Mouse (Mus musculus): Measurements from ENCODE around the gene Epha2. TPM values are rescaled to one million over a fixed set of nuclear protein-coding genes. Genes with fewer than 3 reads are reported as not detected.

Epha2 gene
- total RNA-seq, 2 experiments from 2014 or later, result 6.8 to 7.7 TPM

- no peak for DNase-seq (ENCODE audit: low spot score)
Measured at GRCm38 (mm10) chr4:141316498-141317180, 15.6 kb downstream of the Epha2 start.

GRCm38 (mm10) chr4:141317914-141318313 lies 16.9 kb downstream of the Epha2 start:
- intact Hi-C loops (cut with DNase I), result no loop called here
- DNase-seq (ENCODE audit: low spot score), result no peak

More at GRCm38 (mm10) chr4:141316498-141317180, 15.6 kb downstream of the Epha2 start:
- intact Hi-C loops (cut with DNase I), result no loop called here

DNA sequence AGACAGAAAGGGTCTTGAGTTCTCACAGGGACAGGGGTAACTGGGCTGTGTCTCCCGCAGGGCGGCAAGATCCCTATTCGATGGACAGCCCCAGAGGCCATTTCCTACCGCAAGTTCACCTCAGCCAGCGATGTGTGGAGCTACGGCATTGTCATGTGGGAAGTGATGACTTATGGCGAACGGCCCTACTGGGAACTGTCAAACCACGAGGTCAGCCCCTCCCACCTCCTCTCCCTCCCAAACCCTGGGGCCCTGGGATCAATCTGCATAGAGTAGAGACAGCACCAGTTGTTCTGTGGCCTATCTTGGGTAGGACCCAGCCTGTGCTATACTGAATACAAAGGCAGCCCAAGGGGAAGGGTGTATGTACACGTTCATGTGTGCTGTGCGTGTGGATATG lies 21.5 kb downstream of the Epha2 start:
- intact Hi-C loops (cut with DNase I), result loop anchor here (2.0 kb wide), 1 partner anchor 16 kb away; no protein-coding TSS in a partner anchor
- no peak for DNase-seq (ENCODE audit: low spot score)

- intact Hi-C loops (cut with DNase I), result no loop called here
- DNase-seq (ENCODE audit: low spot score), result peak; percentile 50
Measured at GRCm38 (mm10) chr4:141324771-141325191, 23.7 kb downstream of the Epha2 start.

GRCm38 (mm10) chr4:141325636-141326035 lies 24.6 kb downstream of the Epha2 start:
- intact Hi-C loops (cut with DNase I), result no loop called here
- DNase-seq (ENCODE audit: low spot score), result no peak

DNA sequence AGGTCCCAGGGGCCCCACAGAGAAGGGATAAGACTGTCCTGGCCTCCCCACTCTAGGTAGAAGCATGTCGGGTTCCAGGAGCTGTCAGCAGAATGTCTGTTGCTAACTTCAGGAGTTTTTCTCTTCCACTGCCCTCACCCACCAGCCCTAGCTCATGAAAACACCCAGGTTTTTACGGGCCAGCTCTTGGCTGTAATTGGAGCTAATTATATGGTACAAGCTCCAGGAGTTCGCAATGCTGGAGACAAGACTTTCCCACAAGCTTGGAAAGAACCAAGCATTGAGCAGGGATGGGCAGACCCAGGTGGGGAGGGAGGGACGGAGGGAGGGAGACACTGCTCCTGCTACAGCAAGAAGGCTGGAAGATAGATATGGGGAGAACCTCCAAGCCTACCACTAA lies 26.0 kb downstream of the Epha2 start:
- intact Hi-C loops (cut with DNase I), result no loop called here

GRCm38 (mm10) chr4:141328742-141329141 lies 27.7 kb downstream of the Epha2 start:
- DNase-seq (ENCODE audit: low spot score), result no peak
- intact Hi-C loops (cut with DNase I), result no loop called here

More for the DNA sequence above, 26.0 kb downstream of the Epha2 start:
- no peak for DNase-seq (ENCODE audit: low spot score)

DNA sequence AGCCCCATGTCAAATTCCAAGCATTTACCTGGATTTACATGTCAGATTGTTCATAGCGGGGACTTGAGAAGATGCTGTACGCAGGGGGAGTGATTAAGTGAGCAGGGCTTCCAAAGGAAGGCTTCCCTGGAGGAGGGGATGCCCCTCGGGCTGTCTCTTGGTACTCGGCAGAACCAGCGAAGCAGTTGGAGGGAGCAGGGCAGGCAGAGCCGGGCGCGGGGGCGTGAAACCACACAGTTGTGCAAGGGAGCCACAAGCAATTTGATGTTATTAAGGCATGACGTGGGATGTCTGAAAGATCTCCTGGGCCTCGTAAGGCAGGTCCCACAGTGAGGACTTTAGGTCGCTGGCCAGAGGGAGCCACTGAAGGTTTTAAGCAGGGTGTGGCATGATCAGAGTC lies 28.9 kb downstream of the Epha2 start:
- intact Hi-C loops (cut with DNase I), result no loop called here
- DNase-seq (ENCODE audit: low spot score), result no peak

DNA sequence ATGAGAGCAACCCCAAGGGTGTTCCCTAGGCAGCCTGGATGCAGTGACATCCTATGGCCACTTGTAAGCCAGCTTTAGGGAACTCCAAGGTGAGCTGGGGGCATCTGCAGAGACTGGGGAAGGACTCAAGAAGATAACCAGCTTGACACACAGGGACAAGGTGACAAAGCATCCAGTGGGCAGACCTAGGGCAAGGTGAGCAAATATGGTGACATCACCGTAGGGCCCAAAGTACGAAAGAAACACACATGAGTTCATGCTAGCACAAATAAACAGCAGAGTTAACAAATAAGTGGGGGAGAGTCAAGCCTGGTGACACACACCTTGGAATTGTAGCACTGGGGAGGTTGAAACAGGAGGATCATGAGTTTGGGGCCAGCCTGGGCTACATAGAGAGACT lies 30.4 kb downstream of the Epha2 start:
- no peak for DNase-seq (ENCODE audit: low spot score)
- intact Hi-C loops (cut with DNase I), result no loop called here

GRCm38 (mm10) chr4:141332258-141332657 lies 31.2 kb downstream of the Epha2 start:
- intact Hi-C loops (cut with DNase I), result no loop called here
- DNase-seq (ENCODE audit: low spot score), result no peak

GRCm38 (mm10) chr4:141334695-141335094 lies 33.7 kb downstream of the Epha2 start:
- intact Hi-C loops (cut with DNase I), result no loop called here
- no peak for DNase-seq (ENCODE audit: low spot score)

GRCm38 (mm10) chr4:141335263-141335796 lies 34.3 kb downstream of the Epha2 start:
- no peak for DNase-seq (ENCODE audit: low spot score)
- intact Hi-C loops (cut with DNase I), result no loop called here

GRCm38 (mm10) chr4:141336196-141336595 lies 35.2 kb downstream of the Epha2 start:
- intact Hi-C loops (cut with DNase I), result no loop called here

GRCm38 (mm10) chr4:141337986-141338385 lies 36.9 kb downstream of the Epha2 start:
- intact Hi-C loops (cut with DNase I), result no loop called here
- DNase-seq (ENCODE audit: low spot score), result no peak

More at GRCm38 (mm10) chr4:141336196-141336595, 35.2 kb downstream of the Epha2 start:
- DNase-seq (ENCODE audit: low spot score), result no peak

- intact Hi-C loops (cut with DNase I), result no loop called here
- no peak for DNase-seq (ENCODE audit: low spot score)
Measured at GRCm38 (mm10) chr4:141338853-141339252, 37.8 kb downstream of the Epha2 start.

DNA sequence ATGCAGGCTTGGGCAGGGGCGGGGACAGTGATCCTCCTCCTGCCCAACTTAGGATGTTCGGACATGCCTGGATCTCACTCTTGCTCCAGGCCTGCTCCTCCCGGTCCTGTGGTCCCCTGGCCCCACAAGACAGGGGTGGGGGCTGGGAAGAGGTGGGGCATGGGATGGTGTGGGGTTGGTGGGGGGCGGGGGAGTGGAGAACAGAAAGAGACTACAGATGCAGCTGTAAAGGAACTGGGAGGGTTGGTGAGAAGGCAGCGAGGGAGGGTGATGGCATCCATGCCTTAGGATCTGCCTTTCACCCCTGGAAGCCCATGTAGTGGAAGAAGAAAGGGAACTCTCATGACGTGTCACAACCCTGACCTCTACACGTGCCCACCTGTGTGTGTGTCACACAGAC lies 40.4 kb downstream of the Epha2 start:
- intact Hi-C loops (cut with DNase I), result no loop called here

GRCm38 (mm10) chr4:141343515-141343914 lies 42.5 kb downstream of the Epha2 start:
- DNase-seq (ENCODE audit: low spot score), result no peak
- intact Hi-C loops (cut with DNase I), result no loop called here

More for the DNA sequence above, 40.4 kb downstream of the Epha2 start:
- no peak for DNase-seq (ENCODE audit: low spot score)

DNA sequence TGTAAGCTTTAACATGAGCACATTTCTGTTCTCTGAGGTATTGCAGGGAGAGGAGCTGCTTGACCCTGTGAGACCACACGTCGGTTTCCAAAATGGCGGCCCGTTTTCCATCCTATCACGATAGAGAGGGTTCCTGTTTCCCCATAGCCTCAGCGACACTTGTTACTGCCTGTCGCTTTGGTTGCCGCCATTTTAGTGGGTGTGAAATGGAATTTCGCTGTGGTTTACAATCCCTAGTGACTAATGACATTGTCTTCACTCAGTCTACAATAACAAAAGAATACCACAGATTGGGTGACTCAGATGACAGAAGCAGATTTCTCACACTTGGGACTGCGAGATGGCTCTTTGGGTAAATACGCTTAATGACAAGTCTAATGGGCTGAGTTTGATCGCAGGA lies 44.2 kb downstream of the Epha2 start:
- no peak for DNase-seq (ENCODE audit: low spot score)
- intact Hi-C loops (cut with DNase I), result no loop called here

- DNase-seq (ENCODE audit: low spot score), result no peak
- intact Hi-C loops (cut with DNase I), result no loop called here
Measured at GRCm38 (mm10) chr4:141347365-141347797, 46.3 kb downstream of the Epha2 start.

- DNase-seq (ENCODE audit: low spot score), result no peak
- intact Hi-C loops (cut with DNase I), result no loop called here
Measured at GRCm38 (mm10) chr4:141348616-141349015, 47.6 kb downstream of the Epha2 start.

DNA sequence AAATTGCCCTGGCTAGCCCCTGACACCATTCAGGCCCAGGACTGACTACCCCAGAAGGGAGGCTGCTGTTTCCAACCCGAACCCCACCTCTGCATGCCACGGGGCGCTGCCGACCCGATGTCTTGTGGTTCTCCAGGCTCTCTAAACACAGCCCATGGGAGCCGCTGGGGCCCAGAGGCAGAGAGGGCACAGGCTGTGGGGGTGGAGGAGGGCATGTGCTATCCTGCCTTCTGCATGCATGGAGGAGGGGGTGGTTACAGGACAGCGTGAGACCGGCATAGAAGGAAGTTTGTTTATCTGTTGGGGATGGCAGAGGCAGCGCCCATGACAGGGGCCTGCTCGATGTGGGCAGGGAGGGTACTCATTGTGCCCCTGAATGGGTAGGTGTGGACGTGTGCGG lies 49.0 kb downstream of the Epha2 start:
- intact Hi-C loops (cut with DNase I), result loop anchor here (5.0 kb wide), 1 partner anchor 63 kb away; no protein-coding TSS in a partner anchor
- DNase-seq (ENCODE audit: low spot score), result no peak

Data from heart, postnatal 25 days (tissue).